Mouse (Mus musculus) large intestine, adult 2 months (tissue): ENCODE data around the gene Msh3. TPM values are rescaled to one million over a fixed set of nuclear protein-coding genes. Genes with fewer than 3 reads are reported as not detected.

Experiments
- DNase-seq: peaks from one replicate; pipeline ENCODE4 v3.0.0-alpha.2; 2012; ENCODE audit warnings: low read depth, low spot score
- WGBS: fragments of 180-500 bp; shearing (Covaris S2); methylation state at CpG from one replicate; pipeline ENCODE4 v1.1.7; 2018; 5-methylcytosine and 5-hydroxymethylcytosine counted together
- polyA plus RNA-seq: library from polyadenylated mRNA; depleted of rRNA; stranded (reverse); fragments of >200 nt; gene quantifications from 2 replicates; pipeline ENCODE4 v1.2.3, GENCODE M21; 2012

The Msh3 gene
- polyA plus RNA-seq, 1 experiment = 3.2 TPM

DNA sequence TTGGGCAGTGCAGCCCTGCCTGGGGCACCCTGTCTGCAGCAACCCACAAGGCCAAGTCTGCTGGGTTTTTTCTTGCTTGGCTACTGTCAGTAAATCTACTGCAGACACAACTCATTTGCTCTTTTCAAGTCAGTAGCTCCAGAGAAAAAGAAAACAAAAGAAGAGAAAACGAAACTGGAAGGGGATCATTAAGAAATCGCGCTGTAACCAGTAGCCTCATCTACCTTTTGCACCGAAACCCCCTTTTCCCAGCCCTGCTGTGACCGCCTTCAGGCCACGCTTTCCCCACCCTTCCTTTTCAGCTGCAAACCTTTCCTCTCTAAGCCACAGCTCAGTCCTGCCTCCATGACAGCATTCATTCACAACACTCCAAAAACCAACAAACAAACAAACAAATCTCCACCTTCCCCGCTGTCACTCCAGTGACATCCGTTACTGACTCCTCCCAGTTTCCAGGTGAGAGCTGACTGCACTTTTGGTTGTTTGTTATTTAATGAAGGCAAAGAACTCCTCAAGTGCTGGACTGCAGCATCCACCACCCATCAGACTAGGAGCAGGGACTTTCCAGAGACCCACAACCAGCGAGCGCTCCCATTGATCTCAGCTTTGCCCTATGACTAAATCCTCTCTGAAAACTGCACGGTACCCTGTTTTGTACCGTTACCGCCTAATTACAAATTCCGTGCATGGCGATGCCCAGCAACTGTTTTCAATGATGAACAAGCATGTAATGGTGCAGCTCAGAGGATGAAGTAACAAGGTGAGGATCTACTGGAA lies 22.5 kb downstream of the Msh3 start:
- DNase-seq = no peak
- WGBS = 88% methylated on average over 15 of the region's 15 CpGs

DNA sequence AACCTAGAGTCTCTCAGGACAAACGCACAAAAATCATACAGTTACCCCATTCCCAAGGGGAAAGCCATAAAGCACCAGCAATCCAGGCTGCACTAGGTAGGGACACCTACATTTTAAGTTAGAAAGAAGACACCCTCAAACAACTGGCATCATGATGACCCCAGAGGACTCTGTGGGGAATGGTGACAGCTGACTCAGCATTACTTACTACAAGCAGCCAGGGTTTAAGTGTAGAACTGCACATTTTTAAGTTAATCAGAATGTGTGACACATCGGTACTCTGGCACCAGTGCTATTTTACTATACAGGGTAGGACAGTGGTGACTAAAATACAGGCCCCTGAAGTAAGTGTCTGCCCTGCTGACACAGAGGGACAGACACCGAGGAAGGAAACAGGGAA lies 24.2 kb downstream of the Msh3 start:
- no peak for DNase-seq
- 95% methylated on average over 3 of the region's 3 CpGs for WGBS

DNA sequence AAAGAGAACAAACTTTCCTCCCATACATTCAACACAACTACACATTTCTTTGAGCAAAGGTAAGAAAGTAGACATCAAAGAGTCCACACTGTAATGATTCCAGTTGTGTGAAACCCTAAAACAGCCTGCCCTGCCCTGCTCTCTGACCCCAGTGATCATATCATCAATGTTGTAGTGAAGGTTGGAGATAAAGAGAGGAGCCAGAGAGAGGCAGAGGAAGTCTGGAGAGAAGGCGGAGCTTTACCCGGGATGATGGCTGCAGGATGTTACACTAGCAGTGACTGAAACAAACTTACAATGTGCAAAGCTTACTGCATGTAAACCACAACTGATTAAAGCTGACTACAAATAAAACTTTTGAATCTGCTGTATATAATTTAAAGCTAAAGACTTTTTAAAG lies 26.8 kb downstream of the Msh3 start:
- WGBS = 44% methylated on average over 2 of the region's 2 CpGs
- no peak for DNase-seq

DNA sequence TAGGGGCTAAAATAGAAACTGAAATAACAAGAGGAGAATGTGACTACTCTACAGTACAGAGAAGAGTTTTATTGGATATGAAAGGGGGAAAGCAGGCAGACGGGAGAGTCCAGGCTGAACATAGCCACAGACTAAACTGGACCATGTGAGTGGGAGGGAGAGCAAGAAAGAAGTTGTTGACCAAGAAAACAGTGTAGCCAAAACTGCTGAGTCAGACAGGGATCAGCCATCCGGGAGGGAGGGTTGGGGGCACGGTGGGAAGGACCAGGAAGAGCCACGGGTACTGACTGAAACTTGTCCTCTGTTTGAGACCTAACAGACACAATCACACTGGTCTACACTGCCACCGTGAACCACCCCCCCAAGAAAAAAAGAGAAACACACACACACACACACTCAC lies 28.8 kb downstream of the Msh3 start:
- 62% methylated on average over 5 of the region's 5 CpGs for WGBS
- DNase-seq = no peak

DNA sequence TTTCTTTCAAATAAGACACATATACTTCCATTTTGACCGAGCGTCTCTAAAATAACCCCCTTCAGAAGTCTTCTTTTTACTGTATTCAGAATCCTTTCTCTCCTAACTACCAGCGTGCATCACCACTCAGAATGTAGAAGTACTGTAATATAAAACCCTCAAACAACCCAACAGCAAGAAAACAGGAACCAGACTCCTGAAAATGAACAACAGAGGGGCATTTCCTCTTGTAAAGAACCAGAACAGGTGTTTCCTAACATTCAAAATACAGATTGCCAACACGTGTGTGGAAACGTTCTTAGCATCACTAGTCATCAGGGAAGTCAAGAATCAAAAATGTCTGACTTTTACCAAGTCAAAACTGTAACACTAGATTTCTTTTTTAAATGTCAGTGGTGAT lies 34.0 kb downstream of the Msh3 start:
- WGBS = 87% methylated on average over 5 of the region's 5 CpGs
- no peak for DNase-seq

DNA sequence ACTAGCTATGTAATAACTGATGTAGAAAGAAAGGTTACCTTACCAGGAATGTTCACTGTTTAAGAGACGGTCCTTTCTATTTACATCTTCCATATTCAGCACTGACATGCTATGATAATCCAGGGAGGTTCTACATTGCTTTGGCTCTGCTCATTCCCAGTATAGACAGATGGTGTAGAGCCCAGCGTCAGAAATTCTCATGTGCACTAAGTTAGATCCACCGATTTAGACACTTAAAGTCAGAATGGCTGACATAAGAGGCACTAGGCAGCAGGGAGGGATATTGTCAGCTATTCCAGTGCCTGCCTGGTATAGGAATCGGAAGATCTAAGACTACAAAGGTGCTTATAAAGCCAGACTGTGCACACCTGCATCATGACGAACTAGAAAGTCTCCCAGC lies 40.2 kb downstream of the Msh3 start:
- WGBS = 86% methylated on average over 5 of the region's 5 CpGs
- no peak for DNase-seq

DNA sequence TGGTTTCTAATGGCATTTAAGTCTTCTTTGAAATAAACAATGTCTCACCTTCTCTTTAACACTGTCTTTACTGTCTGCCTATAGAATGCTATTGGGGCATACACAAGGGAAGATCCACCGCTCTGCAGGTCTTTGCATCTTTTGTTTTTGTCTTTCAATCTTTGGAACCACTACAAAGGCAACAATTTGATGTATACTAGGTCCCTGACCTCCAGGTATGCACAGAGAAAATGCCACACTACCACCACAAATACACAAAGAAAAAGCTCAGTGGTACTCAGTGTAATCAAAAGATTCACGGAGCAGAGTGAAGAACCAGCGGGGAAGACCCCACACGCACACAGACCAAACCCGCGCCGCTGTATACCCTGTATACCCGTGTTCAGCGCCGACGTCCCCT lies 49.1 kb downstream of the Msh3 start, which contains the start of gene Gm20379:
TSS of gene Gm20379 (plus strand) at position 301 of the 400 bp plus-strand sequence.
- 99% methylated on average over 11 of the region's 11 CpGs for WGBS
- DNase-seq = no peak

DNA sequence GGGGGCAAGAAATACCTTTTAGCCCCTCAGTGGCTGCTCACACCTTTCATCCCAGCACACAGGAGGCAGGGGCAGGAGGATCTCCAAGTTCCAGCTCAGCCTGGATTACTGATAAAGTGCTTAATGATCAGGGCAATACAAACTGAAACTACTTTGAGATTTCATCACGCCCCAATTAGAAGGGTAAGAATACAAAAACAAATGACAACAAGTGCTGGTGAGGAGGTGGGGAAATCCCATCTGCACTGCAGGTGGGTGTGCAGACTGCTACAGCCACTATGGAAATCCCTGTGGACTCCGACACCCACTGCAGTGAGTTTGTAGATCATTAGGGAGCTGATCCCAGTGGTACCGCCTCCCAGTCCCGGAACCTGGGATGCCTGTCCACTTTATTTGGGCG lies 50.5 kb downstream of the Msh3 start:
- WGBS = 93% methylated on average over 5 of the region's 5 CpGs
- no peak for DNase-seq

DNA sequence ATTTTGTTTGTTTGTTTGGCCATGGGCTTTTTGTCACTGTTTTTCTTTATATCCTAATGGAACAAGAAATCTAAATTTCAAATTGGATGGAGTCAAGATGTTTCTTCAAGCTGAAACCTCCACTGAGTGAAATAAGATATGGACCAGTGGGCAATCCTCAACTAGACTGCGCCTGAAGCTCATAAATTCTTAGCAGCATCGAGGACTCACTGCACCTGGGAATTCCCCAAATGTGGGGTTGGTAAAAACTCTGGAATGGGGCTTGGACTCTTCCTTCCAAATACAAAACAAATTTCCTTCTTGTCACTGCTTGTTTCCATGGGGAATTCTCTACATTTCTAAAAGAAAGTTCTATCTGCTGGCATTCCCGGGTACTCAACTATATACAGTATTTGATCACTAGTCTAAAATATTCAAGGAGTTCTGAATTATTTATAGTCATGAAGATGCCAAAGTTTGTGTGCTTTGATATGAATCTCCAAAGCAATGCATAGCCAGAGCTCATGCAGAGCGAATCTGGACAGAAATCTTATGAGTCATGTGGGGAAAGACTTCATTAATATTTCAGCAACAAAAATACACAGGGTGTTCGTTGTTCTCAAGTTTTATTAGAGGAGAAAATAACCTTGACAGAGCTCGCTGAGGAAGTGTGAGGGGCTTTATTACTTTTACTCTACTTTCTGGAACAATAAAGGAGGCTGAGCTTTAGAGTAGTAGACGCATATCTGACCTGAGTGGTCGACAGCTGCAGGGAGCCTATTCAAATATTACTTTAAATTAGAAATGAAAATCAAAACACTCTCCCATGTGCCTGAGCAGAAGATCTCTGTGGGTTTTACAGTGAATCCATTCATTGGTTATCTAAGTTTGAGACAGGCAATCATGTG lies 51.5 kb downstream of the Msh3 start:
- no peak for DNase-seq
- 61% methylated on average over 8 of the region's 8 CpGs for WGBS

DNA sequence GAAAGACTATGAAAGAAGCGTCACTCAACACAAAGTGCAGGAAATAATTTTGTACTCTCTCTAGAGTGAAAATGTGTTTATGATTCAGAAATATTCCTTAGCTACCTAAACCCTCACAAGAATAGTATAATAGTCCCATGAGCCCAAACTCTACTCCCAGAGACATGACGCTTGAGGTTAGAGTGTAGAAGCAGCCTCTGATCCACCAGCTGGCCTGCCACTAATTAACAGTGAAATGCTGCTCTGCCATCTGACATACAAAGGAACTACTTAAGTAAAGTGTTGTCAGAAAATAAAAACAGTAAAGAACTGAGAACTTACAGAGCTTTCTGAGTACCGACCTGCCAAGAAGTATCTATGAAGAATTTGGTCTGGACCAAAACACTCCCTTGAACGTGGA lies 52.3 kb downstream of the Msh3 start:
- DNase-seq = no peak
- WGBS = 78% methylated on average over 4 of the region's 4 CpGs

DNA sequence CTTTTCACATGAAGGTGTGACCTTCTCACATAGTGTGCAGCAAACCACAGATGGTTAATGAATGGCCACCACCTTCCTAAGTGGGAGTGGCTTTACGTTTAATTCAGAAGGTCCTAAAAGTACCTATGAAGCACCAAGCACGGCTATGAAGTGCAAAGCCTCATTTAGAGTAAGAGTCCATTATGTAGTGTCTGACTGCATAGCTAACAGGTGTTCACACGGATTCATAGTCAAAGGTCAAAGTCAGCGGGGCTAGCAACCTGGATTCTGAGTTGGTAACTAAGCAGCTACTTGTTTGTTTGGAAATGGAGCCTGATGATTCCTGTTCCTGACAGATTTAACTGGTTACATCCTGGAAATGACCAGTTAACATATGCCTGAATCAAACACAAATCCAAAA lies 53.0 kb downstream of the Msh3 start:
- peak; percentile 6 for DNase-seq

DNA sequence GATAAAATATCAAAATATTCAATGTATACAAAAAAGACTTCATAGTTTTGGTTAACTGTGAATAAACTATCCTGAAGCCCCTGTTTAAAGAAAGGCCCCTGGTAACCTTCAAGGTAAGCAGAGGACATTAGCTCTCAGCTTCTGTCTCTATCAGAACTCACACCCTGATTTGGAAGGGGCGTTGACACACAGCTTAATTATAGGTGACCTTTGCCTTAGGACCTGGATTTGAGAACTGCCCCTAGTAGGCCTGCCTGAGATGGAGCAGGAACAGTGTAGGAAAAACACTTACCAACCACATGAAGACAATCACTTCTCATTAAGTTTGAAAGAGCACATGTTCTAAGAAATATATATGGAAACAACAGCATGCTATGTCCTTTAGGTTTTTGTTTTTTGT lies 55.3 kb downstream of the Msh3 start:
- DNase-seq = no peak
- WGBS = 34% methylated on average over 1 of the region's 1 CpGs

More for the DNA sequence above, 53.0 kb downstream of the Msh3 start:
- 26% methylated on average over 4 of the region's 4 CpGs for WGBS

DNA sequence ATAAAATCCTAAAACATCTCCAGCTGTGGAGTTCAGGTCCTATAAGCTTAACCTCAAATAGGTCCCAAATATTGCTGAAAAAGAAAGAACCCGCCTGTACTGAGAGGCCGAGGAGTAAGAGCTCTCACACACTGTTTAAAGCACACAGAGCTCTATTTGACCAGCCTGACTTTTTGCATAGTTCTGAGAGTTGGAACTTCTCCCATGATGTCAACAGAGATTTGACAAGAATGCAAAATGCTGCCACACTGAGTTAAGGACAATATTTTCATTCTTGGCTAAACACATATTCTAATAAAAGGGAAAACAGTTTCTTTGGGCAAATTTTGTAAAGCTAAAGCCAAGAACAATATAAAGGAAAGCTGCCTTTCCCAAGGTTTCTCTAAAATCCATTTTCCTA lies 57.8 kb downstream of the Msh3 start:
- no peak for DNase-seq
- 81% methylated on average over 2 of the region's 2 CpGs for WGBS

DNA sequence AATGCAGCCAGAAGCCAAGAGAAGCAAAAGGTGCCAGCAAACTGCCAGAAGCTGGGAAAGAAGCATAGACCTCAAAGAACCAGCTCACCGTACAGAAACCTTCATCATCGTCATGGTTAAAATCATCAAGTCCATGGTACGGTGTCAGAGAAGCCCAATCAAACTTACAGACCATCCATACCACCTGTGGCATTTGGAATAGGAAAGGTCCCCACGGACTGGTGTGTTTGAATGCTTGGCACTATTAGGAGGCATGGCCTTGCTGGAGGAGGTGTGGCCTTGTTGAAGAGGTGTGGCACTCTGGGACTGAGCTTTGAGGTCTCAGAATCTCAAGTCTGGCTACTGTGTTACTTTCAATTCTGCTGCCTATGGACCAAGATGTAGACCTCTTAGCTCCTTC lies 58.3 kb downstream of the Msh3 start:
- 93% methylated on average over 4 of the region's 4 CpGs for WGBS
- no peak for DNase-seq

DNA sequence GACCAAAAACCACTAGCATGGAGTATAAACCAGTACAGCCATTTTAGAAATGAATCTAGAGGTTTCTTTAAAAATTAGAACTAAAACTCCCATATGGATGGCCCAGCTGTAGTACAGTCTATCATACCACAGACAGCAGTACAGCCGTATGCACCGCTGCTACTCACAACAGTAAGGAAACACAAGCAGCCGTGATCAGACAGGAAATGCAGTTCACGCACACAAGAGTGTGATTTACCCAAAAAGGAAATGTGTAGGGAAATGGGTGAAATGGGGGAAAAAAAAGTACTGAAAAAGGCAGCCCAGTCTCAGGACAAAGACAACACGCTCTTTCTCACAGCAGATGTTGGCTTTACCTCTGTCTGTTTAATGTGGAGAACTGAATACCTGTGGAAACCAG lies 60.9 kb downstream of the Msh3 start:
- no peak for DNase-seq
- 85% methylated on average over 5 of the region's 5 CpGs for WGBS

DNA sequence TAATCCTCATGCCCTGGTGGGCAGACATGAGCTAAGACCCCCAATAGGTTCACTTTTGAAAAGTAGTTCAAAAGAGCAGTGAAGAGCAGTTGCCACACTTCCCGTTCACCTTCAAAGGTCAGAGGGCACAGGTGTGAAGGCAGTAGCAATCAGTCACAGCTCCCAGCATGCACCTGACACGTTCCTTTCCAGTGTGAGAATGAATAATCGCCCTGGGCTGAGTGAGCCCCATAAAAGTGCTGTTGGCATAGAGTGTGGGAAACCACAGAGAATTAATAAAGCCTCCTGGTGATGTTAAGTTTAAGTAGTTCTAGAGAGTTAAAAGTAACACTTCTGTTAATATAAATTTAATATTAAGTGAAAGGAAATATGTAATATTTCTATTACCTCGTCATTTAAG lies 63.2 kb downstream of the Msh3 start:
- no peak for DNase-seq
- WGBS = 42% methylated on average over 4 of the region's 4 CpGs

DNA sequence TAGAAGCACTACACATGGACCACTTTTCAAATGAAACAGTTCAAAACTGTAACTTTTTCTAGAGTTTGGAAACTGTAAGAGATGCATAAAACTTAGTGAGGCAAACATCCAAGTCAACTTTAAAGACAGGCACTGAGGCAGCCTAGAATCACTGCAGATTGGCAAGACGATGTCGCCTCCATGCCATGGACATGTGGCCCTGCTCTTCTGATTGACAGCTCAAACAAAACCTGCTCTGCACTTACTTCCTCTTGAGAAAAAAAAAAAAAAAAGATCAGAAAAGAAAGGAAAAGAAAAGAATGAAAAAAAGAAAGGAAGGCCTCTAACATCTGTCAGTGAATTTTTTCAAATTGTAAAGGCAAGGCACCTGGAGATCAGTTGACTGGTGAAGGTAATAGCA lies 77.8 kb downstream of the Msh3 start:
- 84% methylated on average over 2 of the region's 2 CpGs for WGBS
- no peak for DNase-seq

DNA sequence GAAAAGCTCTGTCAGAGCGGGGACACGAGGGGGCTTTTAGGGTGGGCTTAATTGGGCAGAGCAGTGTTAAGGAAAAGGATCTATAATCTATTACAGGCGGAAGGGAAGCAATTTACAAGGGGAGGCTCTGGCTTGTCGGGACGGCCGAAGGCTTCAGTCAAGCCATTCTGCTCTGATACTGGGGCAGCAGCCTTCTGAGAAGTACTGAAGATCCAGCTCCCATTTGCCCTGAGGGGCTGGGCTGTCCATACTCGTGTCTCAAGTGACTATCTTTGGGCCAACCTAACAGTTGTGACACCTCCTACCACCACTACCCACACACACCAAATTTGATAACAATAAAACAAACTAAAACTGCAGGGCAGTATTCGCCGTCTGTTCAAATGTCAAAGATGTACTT lies 79.5 kb downstream of the Msh3 start:
- DNase-seq = no peak
- 94% methylated on average over 9 of the region's 9 CpGs for WGBS

DNA sequence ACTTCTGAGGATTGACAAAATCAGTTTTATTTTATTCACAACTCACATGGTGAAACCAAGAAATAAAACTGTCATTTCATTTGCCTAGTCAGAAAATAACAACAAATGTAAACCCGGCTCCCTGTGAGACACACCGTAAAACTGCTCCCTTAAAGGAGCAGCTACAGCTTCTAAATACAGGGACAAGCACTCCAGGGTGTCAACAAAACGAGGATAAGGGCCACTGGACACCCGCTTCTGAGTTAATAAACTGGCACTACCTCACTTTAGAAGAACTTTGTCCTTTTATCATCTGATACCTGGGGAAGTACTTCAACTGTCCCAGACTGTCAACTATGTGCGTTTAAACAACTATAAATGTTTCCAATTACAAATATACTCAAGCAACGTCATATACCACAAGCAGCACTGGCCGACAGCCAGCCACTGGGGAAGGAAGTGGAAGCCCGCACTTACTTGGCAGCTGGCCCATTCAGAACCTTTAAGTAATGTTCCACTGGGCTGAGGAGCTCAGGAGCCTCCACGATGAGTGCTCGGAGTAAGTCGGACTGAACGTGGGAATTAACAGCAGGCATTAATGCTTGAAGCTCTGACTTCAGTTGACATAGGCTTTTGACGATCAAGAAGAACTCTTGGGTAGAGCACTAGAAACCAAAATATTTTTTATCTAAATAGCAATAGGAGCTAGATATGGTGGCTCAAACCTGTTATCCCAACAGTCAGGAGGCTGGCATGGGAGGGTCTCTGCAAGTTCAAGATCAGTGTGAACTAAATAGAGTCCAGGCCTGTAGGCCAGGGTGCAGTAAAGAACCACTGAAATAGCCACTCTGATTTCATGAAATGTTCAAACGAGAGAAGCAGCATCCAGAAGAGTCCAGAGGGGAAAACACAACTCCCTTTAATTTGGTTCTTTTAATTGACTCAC lies 80.3 kb downstream of the Msh3 start:
- 14% methylated on average over 14 of the region's 14 CpGs for WGBS
- DNase-seq = peak; percentile 66

DNA sequence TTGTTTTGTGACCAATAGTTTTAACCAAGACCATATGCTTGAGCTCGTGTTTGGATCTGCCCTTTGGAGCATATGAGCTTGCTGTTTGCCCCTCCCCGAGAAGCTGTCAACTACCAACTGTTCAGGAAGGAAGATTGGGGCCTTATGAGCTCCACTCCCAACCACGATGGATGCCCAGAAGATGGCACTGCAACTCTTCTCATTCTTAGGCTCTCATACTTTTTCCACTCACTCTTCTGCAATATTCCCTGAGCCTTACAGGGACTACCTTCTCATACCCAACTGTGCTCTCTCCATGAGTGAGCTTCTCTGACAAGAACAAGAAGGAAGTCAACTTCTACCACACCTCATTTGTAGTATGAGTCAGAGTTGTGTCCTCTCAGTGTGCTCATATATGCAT lies 87.7 kb downstream of the Msh3 start:
- DNase-seq = no peak

More for the DNA sequence above, 87.7 kb downstream of the Msh3 start:
- WGBS = 54% methylated on average over 3 of the region's 3 CpGs
